Mouse (Mus musculus) activated CD4-positive, CD25-positive, alpha-beta regulatory T cell, adult 4 months (primary cell): Measurements from ENCODE around the gene Pex11g. TPM values are rescaled to one million over a fixed set of nuclear protein-coding genes. Genes with fewer than 3 reads are reported as not detected.

Experiments used
- ATAC-seq: one replicate; pipeline ENCODE4 v1.8.0; 2017
- polyA plus RNA-seq, 2 experiments: library from polyadenylated mRNA; unstranded; fragments of 100-300 nt; shearing (Covaris generic); gene quantifications; one replicate each; pipeline ENCODE4 v1.2.1; 2017

Pex11g gene
- polyA plus RNA-seq, 2 experiments from 2014 or later: 10.9 to 15.4 TPM

- ATAC-seq: no peak
Observed at GRCm38 (mm10) chr8:3480221-3480785, 12.8 kb upstream of the Pex11g start.

- ATAC-seq: no peak
Observed at GRCm38 (mm10) chr8:3475715-3476429, 8.4 kb upstream of the Pex11g start.

GRCm38 (mm10) chr8:3470562-3470961, 3.1 kb upstream of the Pex11g start, which contains the start of gene Tex45:
TSS of gene Tex45 (plus strand) at chr8:3470862.
- no peak for ATAC-seq

GRCm38 (mm10) chr8:3468838-3469237, 1.4 kb upstream of the Pex11g start:
- no peak for ATAC-seq

GRCm38 (mm10) chr8:3467886-3468545, 536 bp upstream of the Pex11g start:
- ATAC-seq: no peak

- ATAC-seq: peak; percentile 28
Observed at GRCm38 (mm10) chr8:3464309-3464708, 3.2 kb downstream of the Pex11g start.

- ATAC-seq: no peak
Observed at GRCm38 (mm10) chr8:3463248-3463647, 4.2 kb downstream of the Pex11g start.

- no peak for ATAC-seq
Observed at GRCm38 (mm10) chr8:3451992-3452391, 15.5 kb downstream of the Pex11g start.

- peak; percentile 55 for ATAC-seq
Observed at GRCm38 (mm10) chr8:3450670-3451069, 16.8 kb downstream of the Pex11g start.

- ATAC-seq: no peak
Observed at GRCm38 (mm10) chr8:3449226-3449625, 18.3 kb downstream of the Pex11g start.

- no peak for ATAC-seq
Observed at GRCm38 (mm10) chr8:3439510-3439909, 28.0 kb downstream of the Pex11g start.

GRCm38 (mm10) chr8:3436492-3436891, 31.0 kb downstream of the Pex11g start:
- ATAC-seq: no peak

- ATAC-seq: no peak
Observed at GRCm38 (mm10) chr8:3431113-3431512, 36.4 kb downstream of the Pex11g start.

GRCm38 (mm10) chr8:3429966-3430365, 37.5 kb downstream of the Pex11g start:
- ATAC-seq: no peak

- ATAC-seq: no peak
Observed at GRCm38 (mm10) chr8:3428426-3428825, 39.1 kb downstream of the Pex11g start.

- ATAC-seq: no peak
Observed at GRCm38 (mm10) chr8:3426211-3426610, 41.3 kb downstream of the Pex11g start.

GRCm38 (mm10) chr8:3425217-3425616, 42.3 kb downstream of the Pex11g start:
- ATAC-seq: no peak

GRCm38 (mm10) chr8:3421507-3421906, 46.0 kb downstream of the Pex11g start:
- ATAC-seq: no peak

- ATAC-seq: no peak
Observed at GRCm38 (mm10) chr8:3420105-3420706, 47.3 kb downstream of the Pex11g start.

- no peak for ATAC-seq
Observed at GRCm38 (mm10) chr8:3418101-3418500, 49.4 kb downstream of the Pex11g start.

GRCm38 (mm10) chr8:3417455-3417854, 50.0 kb downstream of the Pex11g start:
- ATAC-seq: no peak

- no peak for ATAC-seq
Observed at GRCm38 (mm10) chr8:3416846-3417245, 50.6 kb downstream of the Pex11g start.

- no peak for ATAC-seq
Observed at GRCm38 (mm10) chr8:3415661-3416060, 51.8 kb downstream of the Pex11g start.
